Mouse (Mus musculus): Measurements from ENCODE around the gene Olfr411.

GRCm38 (mm10) chr11:74392903-74393302 is 40.5 kb upstream of the Olfr411 start:
- TF ChIP-seq CTCF (IDR thresholded peaks at IDR 0.05) (no peak), EP300 (IDR thresholded peaks at IDR 0.05) (no peak)

Measured in lung, postnatal 0 days (tissue).